Mouse (Mus musculus) liver, postnatal 0 days (tissue): ENCODE measurements around the gene Dhx40.

Experiments
- CTCF ChIP-seq: sonication (generic); IDR thresholded peaks from 2 replicates; pipeline ENCODE4 v1.5.1; 2016; ENCODE audit warnings: antibody characterized with exemption, low read depth
- EP300 ChIP-seq: IDR thresholded peaks from 2 replicates; pipeline ENCODE4 v1.6.1; 2016; ENCODE audit warnings: antibody characterized with exemption, low read depth, mild to moderate bottlenecking

DNA sequence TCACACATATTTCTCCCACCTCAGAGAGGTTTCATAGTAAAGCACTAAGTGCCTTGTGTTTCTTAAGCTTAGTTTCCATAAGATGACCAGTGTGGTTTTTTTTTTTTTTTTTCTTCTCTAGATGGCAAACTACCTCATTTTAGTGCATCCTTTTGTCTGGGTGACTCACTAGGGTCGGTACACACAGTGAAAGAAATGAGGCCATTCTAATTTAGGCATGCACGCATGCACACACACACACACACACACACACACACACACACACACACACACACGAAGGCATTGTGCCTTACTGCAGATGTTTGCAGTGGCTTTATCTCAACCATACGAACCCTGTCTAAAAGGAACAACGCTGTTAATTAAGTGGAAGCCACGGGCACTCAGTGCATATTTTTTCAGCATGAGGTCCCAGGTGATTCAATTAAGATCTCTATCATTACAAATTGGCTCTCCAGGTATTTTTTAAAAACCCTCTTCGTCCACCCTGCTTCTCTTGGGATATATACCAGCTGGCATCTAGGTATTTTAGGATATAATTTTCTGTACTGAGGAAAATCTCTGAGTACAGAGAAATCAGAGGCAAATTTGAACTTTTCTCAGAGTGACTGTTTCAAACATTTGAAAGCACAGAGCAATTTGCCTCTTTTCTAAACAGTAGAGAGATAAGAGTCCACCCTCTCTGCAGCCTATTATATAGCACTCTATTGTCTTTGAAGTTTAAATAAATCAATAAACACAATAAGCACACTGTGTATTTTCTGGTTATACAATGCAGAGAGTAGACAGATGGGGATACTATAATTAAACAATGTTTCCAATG is 44.4 kb upstream of the Dhx40 start:
- no peak for TF ChIP-seq CTCF
- no peak for TF ChIP-seq EP300
